Mouse (Mus musculus) testis, adult 2 months (tissue): ENCODE data around the gene Oosp2.

ENCODE experiments used
- CTCF ChIP-seq: fragments of 200-500 bp; IDR thresholded peaks from 2 replicates; pipeline ENCODE4 v1.5.1; 2012; ENCODE audit warnings: low read depth, mild to moderate bottlenecking, inconsistent platforms, low read length, moderate library complexity; ENCODE audit not compliant: control insufficient read depth, insufficient read depth, insufficient replicate concordance
- POLR2A ChIP-seq: fragments of 200-500 bp; IDR thresholded peaks from 2 replicates; pipeline ENCODE4 v1.6.1; 2012; ENCODE audit warnings: low read depth, mild to moderate bottlenecking, inconsistent platforms, low read length, moderate library complexity; ENCODE audit not compliant: control insufficient read depth

GRCm38 (mm10) chr19:11659142-11659541, 1.2 kb downstream of the Oosp2 start:
- TF ChIP-seq CTCF (no peak), POLR2A (no peak)
